Mouse (Mus musculus) thymus, adult 2 months (tissue): ENCODE measurements around the gene Taf7l. TPM values are rescaled to one million over a fixed set of nuclear protein-coding genes. Genes with fewer than 3 reads are reported as not detected.

ENCODE experiments used
- DNase-seq: peaks from one replicate; pipeline ENCODE4 v3.0.0; 2021
- H3K27ac ChIP-seq: fragments of 200-500 bp; 2 replicates; pipeline ENCODE4 v1.5.1; 2012; ENCODE audit warnings: low read length, control low read depth; ENCODE audit not compliant: control insufficient read depth, insufficient read depth
- H3K27me3 ChIP-seq: fragments of 200-500 bp; 2 replicates; pipeline ENCODE4 v1.6.1; 2012; ENCODE audit warnings: mild to moderate bottlenecking, low read length, moderate library complexity, mixed read lengths; ENCODE audit not compliant: control insufficient read depth, insufficient read depth
- H3K36me3 ChIP-seq: fragments of 200-500 bp; 2 replicates; pipeline ENCODE4 v1.6.1; 2012; ENCODE audit warnings: mild to moderate bottlenecking, low read length, moderate library complexity; ENCODE audit not compliant: control insufficient read depth, insufficient read depth
- H3K4me1 ChIP-seq: fragments of 200-500 bp; replicated peaks from 2 replicates; pipeline ENCODE4 v1.6.1; 2012; ENCODE audit warnings: low read length; ENCODE audit not compliant: control insufficient read depth, insufficient read depth
- H3K4me3 ChIP-seq: fragments of 200-500 bp; 2 replicates; pipeline ENCODE4 v1.5.1; 2012; ENCODE audit warnings: mild to moderate bottlenecking, low read length, control low read depth, moderate library complexity; ENCODE audit not compliant: control insufficient read depth, insufficient read depth
- CTCF ChIP-seq: fragments of 200-500 bp; IDR thresholded peaks from 2 replicates; pipeline ENCODE4 v1.5.1; 2012; ENCODE audit warnings: mild to moderate bottlenecking, control low read depth, low read length, moderate library complexity, borderline replicate concordance; ENCODE audit not compliant: control insufficient read depth, poor library complexity, insufficient read depth; ENCODE audit errors: extremely low read depth
- POLR2A ChIP-seq: fragments of 200-500 bp; IDR thresholded peaks from 2 replicates; pipeline ENCODE4 v1.6.1; 2012; ENCODE audit warnings: mild to moderate bottlenecking, low read length, control low read depth, moderate library complexity; ENCODE audit not compliant: control insufficient read depth, poor library complexity, insufficient read depth; ENCODE audit errors: extremely low read depth
- WGBS: fragments of 180-500 bp; shearing (Covaris S2); methylation state at CpG from one replicate; pipeline ENCODE4 v1.1.7; 2018; 5-methylcytosine and 5-hydroxymethylcytosine counted together
- polyA plus RNA-seq: library from polyadenylated mRNA; depleted of rRNA; stranded (reverse); fragments of >200 nt; gene quantifications from 2 replicates; pipeline ENCODE4 v1.2.3, GENCODE M21; 2012; rRNA removed

Gene Taf7l
- polyA plus RNA-seq, 1 experiment: not detected

DNA sequence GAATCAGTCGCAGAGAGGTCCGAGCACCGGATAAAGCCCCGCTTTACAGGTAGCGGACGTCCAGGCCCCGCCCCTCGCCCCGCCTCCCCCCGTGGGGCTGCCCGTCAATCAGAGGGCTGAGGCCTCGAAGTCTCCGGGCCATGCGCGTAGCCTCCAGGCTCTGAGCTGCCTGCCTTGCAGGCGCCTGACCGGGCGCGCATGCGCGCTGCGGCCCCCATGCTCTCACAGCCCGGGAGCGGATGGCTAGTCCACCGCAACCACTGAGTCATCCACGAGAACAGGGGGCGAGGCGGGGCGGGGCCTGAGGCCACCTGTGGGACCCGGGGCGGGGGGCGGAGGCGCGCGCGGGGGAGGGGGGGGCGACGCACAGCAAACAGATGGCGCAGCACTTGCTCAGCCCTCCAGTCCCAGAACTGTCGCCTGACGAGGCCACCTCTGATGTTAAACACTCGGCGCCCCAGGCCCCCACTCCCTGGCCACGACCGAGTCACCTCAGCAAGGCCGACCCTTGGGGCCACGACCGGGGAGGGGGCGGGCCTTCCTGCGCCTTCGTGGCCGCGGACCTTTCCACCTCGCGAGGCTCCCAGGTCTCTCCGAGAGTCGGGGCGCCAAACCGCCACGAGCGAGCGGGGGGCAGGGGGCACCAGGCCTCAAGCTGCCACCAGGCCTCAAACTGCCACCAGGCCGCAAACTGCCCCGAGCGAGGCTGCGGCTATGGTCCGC is 1.1 kb downstream of the Taf7l start:
- Histone ChIP-seq H3K36me3 (no peaks in the 10 kb centered on the region), H3K4me3 (no peak overlapping the region), H3K4me1 (no peaks in the 10 kb centered on the region), H3K27me3 (no peaks in the 10 kb centered on the region), H3K27ac (no peak overlapping the region)
- 86% methylated on average over 56 of the region's 67 CpGs for WGBS
- DNase-seq: no peak
- TF ChIP-seq CTCF (no peak), POLR2A (no peak)

DNA sequence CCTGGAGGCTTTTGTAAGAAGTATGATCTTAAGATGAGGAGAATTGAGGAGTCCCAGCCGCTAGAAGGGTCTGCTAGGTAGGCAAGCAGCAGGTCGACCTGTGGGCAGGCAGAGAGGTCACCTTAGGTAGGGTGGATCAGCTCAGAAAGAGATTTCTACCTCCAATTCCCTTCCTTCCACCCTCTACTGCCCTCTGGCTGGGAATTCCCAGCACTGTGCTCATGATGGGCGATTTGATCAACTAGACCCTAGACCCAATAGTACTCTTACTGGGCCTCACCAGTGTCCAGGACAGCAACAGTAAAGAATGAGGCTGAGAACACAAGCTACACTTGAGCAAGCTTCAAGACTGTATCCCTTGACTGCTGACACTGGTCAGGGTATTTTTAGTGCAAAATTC is 49.0 kb downstream of the Taf7l start:
- Histone ChIP-seq H3K4me1 (no peaks in the 10 kb centered on the region), H3K27me3 (no peaks in the 10 kb centered on the region), H3K27ac (no peak overlapping the region), H3K4me3 (no peak overlapping the region), H3K36me3 (no peaks in the 10 kb centered on the region)
- TF ChIP-seq POLR2A: no peak
- TF ChIP-seq CTCF: no peak
- 82% methylated on average over 3 of the region's 3 CpGs for WGBS
- no peak for DNase-seq

DNA sequence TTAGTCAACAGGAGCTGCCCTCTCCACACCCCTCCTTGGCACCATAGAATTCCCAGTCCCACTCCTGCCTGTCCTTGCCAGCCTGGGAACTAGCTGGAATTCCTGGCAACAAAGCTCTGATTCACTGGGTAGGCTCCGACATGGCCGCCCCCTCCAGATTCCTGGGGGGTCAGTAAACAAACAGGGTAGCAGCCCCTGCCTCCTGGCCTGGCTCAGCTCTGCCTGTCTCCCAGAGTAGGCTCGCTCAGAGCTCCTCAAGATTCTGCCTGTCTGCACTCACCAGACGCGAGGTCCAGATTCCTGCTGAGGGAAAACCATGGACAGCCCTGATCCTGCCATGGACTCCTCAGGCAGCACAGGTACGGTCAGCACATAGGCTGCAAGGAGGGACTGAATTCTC is 49.5 kb downstream of the Taf7l start:
- H3K4me3 ChIP-seq: no peak overlapping the region
- WGBS: over 99% methylated on average over 6 of the region's 6 CpGs
- H3K27ac ChIP-seq: no peak overlapping the region
- DNase-seq: no peak
- H3K27me3 ChIP-seq: no peaks in the 10 kb centered on the region
- TF ChIP-seq CTCF: no peak
- TF ChIP-seq POLR2A: no peak
- no peaks in the 10 kb centered on the region for H3K4me1 ChIP-seq
- no peaks in the 10 kb centered on the region for H3K36me3 ChIP-seq

DNA sequence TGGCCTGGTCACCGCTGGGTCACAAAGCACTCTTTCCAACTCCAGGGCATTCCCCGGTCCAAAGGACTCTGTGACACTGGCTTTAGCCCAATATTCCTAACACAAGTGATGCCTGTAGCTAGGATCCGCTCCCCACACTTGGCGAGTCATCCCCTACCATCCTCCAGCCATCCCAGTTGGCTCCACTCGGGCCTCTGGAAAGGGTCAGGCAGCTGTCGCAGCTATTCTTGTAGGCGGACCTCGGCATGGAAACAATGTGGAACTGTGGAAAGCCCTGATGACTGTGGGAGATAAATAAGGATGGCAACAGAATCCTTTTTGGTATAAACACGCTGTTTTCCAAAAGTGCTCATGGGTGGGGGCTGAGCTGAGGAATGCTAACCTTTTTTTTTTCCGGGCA is 50.5 kb downstream of the Taf7l start:
- WGBS: 94% methylated on average over 10 of the region's 10 CpGs
- H3K4me3 ChIP-seq: no peak overlapping the region
- no peak for TF ChIP-seq CTCF
- no peak for TF ChIP-seq POLR2A
- H3K27ac ChIP-seq: no peak overlapping the region
- H3K4me1 ChIP-seq: no peaks in the 10 kb centered on the region
- no peak for DNase-seq
- no peaks in the 10 kb centered on the region for H3K27me3 ChIP-seq
- H3K36me3 ChIP-seq: no peaks in the 10 kb centered on the region

DNA sequence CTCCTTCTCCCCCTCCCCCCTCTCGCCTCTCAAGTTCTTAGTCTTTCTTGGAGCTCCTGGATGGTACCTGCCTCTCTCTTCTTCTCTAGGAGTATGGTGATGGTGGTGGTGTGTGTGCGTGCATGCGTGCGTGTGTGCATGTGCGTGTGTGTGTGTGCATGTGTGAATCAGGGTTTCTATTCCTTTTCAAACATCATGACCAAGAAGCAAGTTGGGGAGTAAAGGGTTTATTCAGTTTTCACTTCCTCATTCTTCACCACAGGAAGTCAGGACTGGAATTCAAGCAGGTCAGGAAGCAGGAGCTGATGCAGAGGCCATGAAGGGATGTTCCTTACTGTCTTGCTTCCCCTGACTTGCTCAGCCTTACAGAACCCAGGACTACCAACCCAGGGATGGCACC is 52.0 kb downstream of the Taf7l start:
- Histone ChIP-seq H3K4me1 (no peaks in the 10 kb centered on the region), H3K36me3 (no peaks in the 10 kb centered on the region), H3K27me3 (no peaks in the 10 kb centered on the region), H3K4me3 (no peak overlapping the region), H3K27ac (no peak overlapping the region)
- TF ChIP-seq CTCF (no peak), POLR2A (no peak)
- DNase-seq: no peak
- WGBS: 82% methylated on average over 4 of the region's 5 CpGs

DNA sequence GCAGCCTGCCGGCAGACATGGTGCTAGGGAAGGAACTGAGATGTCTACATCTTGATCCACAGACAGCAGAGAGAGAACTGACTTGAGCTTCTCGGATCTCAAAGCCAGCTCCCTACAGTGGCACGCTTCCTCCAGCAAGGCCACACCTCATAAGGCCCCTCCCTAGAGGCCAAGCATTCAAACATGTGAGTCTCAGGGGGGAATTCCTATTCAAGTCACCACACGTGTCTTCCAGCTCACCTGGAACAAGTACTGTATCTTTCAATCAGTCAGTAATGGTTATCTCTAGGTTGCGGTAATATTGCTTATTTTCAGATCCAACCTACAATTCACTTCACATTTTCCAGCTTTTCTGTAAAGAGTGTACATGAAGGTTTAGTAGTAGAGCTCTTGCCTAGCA is 56.2 kb downstream of the Taf7l start:
- no peak for TF ChIP-seq CTCF
- no peak for TF ChIP-seq POLR2A
- 90% methylated on average over 5 of the region's 5 CpGs for WGBS
- H3K27me3 ChIP-seq: no peaks in the 10 kb centered on the region
- no peaks in the 10 kb centered on the region for H3K36me3 ChIP-seq
- DNase-seq: no peak
- H3K4me3 ChIP-seq: no peak overlapping the region
- H3K27ac ChIP-seq: no peak overlapping the region
- no peaks in the 10 kb centered on the region for H3K4me1 ChIP-seq

DNA sequence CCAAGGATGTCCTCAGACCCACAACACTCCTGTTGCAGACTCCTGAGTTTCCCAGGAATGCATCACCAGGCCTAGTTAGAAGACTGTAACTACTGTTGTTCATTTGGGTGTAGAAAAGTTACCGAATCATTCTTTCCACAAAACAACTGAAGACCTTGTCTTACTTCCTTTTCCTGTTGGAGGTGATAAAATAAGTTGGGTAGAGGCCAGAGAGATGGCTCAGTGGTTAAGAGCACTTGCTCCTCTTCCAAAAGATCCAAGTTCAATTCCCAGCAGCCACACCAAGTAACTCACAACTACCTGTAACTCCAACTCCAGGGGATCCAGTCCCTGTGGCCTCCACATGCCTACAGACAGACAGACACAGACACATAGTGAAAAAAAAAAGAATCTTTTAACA is 64.2 kb downstream of the Taf7l start:
- DNase-seq: no peak
- H3K27ac ChIP-seq: no peak overlapping the region
- 18% methylated on average over 1 of the region's 1 CpGs for WGBS
- no peaks in the 10 kb centered on the region for H3K36me3 ChIP-seq
- H3K27me3 ChIP-seq: no peaks in the 10 kb centered on the region
- H3K4me3 ChIP-seq: no peak overlapping the region
- TF ChIP-seq POLR2A (no peak), CTCF (no peak)
- H3K4me1 ChIP-seq: no peaks in the 10 kb centered on the region

Other genes with a start within 250 kb of the Taf7l start
- gene Trmt2b, start 199.5 kb downstream of the Taf7l start, polyA plus RNA-seq: 10.2 and 11.8 TPM in 2 replicates
- 1.9 and 2.3 TPM in 2 replicates for gene Tmem35a, start 181.3 kb downstream of the Taf7l start, polyA plus RNA-seq
- gene Cenpi, start 168.4 kb downstream of the Taf7l start, polyA plus RNA-seq: 5.5 and 6.4 TPM in 2 replicates
- 0.97 and 1.1 TPM in 2 replicates for gene Drp2, start 71.9 kb downstream of the Taf7l start, polyA plus RNA-seq
- gene Timm8a1, start 65.4 kb upstream of the Taf7l start, polyA plus RNA-seq: 1.8 TPM in 2 replicates
- gene Btk, start 107.1 kb upstream of the Taf7l start, polyA plus RNA-seq: 1.4 and 1.5 TPM in 2 replicates
- 157 and 177 TPM in 2 replicates for gene Rpl36a, start 109.2 kb upstream of the Taf7l start, polyA plus RNA-seq
- gene Gla, start 124.6 kb upstream of the Taf7l start, polyA plus RNA-seq: 2.0 TPM in 2 replicates
- gene Hnrnph2, start 124.7 kb upstream of the Taf7l start, polyA plus RNA-seq: 15.9 and 18.2 TPM in 2 replicates
- gene Armcx4, start 210.0 kb upstream of the Taf7l start, polyA plus RNA-seq: 0.70 and 0.73 TPM in 2 replicates
- 2.8 TPM in 2 replicates for gene Armcx1, start 241.5 kb upstream of the Taf7l start, polyA plus RNA-seq